ENCODE assay signal across 23 mouse cellular contexts in the genomic region with DNA sequence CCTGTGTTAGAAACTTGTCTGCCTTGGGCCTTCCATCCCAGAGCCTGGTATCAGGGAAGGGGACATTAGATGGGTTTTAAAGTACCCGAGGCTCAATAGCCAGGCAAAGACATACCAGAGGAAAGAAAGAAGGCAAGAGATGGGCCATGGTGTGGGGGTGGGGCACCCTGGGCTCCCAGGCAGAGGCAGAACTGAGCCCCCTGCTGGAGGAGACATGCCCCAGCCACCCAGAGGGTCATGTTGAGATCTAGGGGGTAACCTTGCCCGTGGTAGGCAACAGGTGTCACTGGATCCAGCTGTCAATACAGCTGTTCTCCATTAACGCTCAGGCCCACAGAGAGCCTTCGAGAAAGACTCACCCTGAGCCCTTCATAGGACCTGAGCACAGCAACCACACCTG. TPM values are rescaled to one million over a fixed set of nuclear protein-coding genes. Genes with fewer than 3 reads are reported as not detected.
A peak's percentile ranks its signal among the peaks of the same experiment; 100 is the strongest.
DNase-seq lines count a peak whose midpoint lies in the region; ATAC-seq and TF ChIP-seq lines count a peak whose summit lies in the region.
"Had no signal": no experiment of that assay in that cellular context is flagged by ENCODE, and none has a peak within 500 bp of the region (broad histone marks: within the 10 kb centered on the region; RNA-seq: fewer than 3 reads in every experiment).

No protein-coding gene starts in this region.

- no peak overlapping the region for H3K4me3 ChIP-seq in intestine, postnatal 0 days (ENCODE audit: low read depth, low read length)
- H3K4me3 ChIP-seq in intestine, embryonic 16.5 days (ENCODE audit: low read length): no peak overlapping the region
- no peak overlapping the region for H3K4me3 ChIP-seq in lung, postnatal 0 days (ENCODE audit: low read depth, low read length)
- H3K4me3 ChIP-seq: erythroblast, embryonic 14.5 days; limb, embryonic 10.5 days; liver, embryonic 13.5 days had no signal

- no peaks in the 10 kb centered on the region for H3K36me3 ChIP-seq in intestine, postnatal 0 days (ENCODE audit: control insufficient read depth, insufficient read depth)
- no peaks in the 10 kb centered on the region for H3K36me3 ChIP-seq in intestine, embryonic 16.5 days (ENCODE audit: control insufficient read depth, insufficient read depth, low read length)
- no peaks in the 10 kb centered on the region for H3K36me3 ChIP-seq in lung, postnatal 0 days (ENCODE audit: insufficient read depth, low read length)
- H3K36me3 ChIP-seq: liver, embryonic 13.5 days had no signal

- H3K27me3 ChIP-seq in intestine, postnatal 0 days (replicated peaks; ENCODE audit: control insufficient read depth, insufficient read depth, low read length): no peaks in the 10 kb centered on the region
- no peaks in the 10 kb centered on the region for H3K27me3 ChIP-seq in intestine, embryonic 16.5 days (replicated peaks; ENCODE audit: control insufficient read depth, insufficient read depth, low read length)
- no peaks in the 10 kb centered on the region for H3K27me3 ChIP-seq in lung, postnatal 0 days (replicated peaks; ENCODE audit: insufficient read depth, low read length)
- H3K27me3 ChIP-seq: liver, embryonic 13.5 days had no signal

- H3K9ac ChIP-seq in intestine, postnatal 0 days (ENCODE audit: low read depth, low read length): no peak overlapping the region
- no peak overlapping the region for H3K9ac ChIP-seq in intestine, embryonic 16.5 days (ENCODE audit: low read depth, low read length)
- no peak overlapping the region for H3K9ac ChIP-seq in lung, postnatal 0 days (replicated peaks; ENCODE audit: low read depth)
- H3K9ac ChIP-seq: liver, embryonic 13.5 days had no signal

- no peak for DNase-seq in lung, postnatal 0 days (ENCODE audit: low spot score)
- DNase-seq in lung, postnatal 25 days (ENCODE audit: low spot score): no peak
- peak; percentile 35 for DNase-seq in thymus, postnatal 4 days
- DNase-seq in thymus, postnatal 36 days: no peak
- no peak for DNase-seq in embryo, embryonic 10.5 days (ENCODE audit: low spot score)
- no peak for DNase-seq in retina, postnatal 1 day
- DNase-seq: adrenal gland, adult 2 months; cerebellum, adult 11 months; cerebellum, postnatal 25 days; heart, postnatal 36 days; kidney, adult 9 months; liver, embryonic 13.5 days; right cerebral cortex, postnatal 14 days had no signal

- no peak overlapping the region for H3K4me2 ChIP-seq in intestine, postnatal 0 days (replicated peaks; ENCODE audit: low read depth)
- H3K4me2 ChIP-seq in intestine, embryonic 16.5 days (ENCODE audit: low read depth, low read length): no peak overlapping the region
- H3K4me2 ChIP-seq in lung, postnatal 0 days (replicated peaks; ENCODE audit: low read depth, low read length): no peak overlapping the region
- H3K4me2 ChIP-seq: heart, embryonic 11.5 days; liver, embryonic 13.5 days had no signal

- TF ChIP-seq EP300 in lung, postnatal 0 days (IDR thresholded peaks at IDR 0.05): no peak

- ATAC-seq in intestine, postnatal 0 days: no peak
- ATAC-seq in intestine, embryonic 16.5 days: no peak
- ATAC-seq in lung, postnatal 0 days: no peak
- ATAC-seq: forebrain, embryonic 14.5 days had no signal

- 78% methylated on average over 4 of the region's 4 CpGs for WGBS in intestine, postnatal 0 days
- WGBS in intestine, embryonic 16.5 days: 80% methylated on average over 4 of the region's 4 CpGs
- 68% methylated on average over 4 of the region's 4 CpGs for WGBS in lung, postnatal 0 days

- no peaks in the 10 kb centered on the region for H3K4me1 ChIP-seq in intestine, postnatal 0 days (replicated peaks; ENCODE audit: control insufficient read depth, insufficient read depth, low read length)
- H3K4me1 ChIP-seq in intestine, embryonic 16.5 days (ENCODE audit: control insufficient read depth, insufficient read depth, low read length): peaks cover 24% of the 10 kb centered on the region
- no peaks in the 10 kb centered on the region for H3K4me1 ChIP-seq in lung, postnatal 0 days (ENCODE audit: insufficient read depth, low read depth, low read length)

- peak; percentile 42; the same call in 1 of the 2 replicates for TF ChIP-seq CTCF in intestine, postnatal 0 days (IDR thresholded peaks at IDR 0.05; ENCODE audit: low read depth)
- TF ChIP-seq CTCF in lung, postnatal 0 days (IDR thresholded peaks at IDR 0.05): peak; percentile 47

- no peaks in the 10 kb centered on the region for H3K9me3 ChIP-seq in intestine, postnatal 0 days (ENCODE audit: control insufficient read depth)
- H3K9me3 ChIP-seq in intestine, embryonic 16.5 days (ENCODE audit: control insufficient read depth, low read length): no peaks in the 10 kb centered on the region
- no peaks in the 10 kb centered on the region for H3K9me3 ChIP-seq in lung, postnatal 0 days (ENCODE audit: low read length)
- H3K9me3 ChIP-seq: limb, embryonic 10.5 days; liver, embryonic 13.5 days had no signal

- no peak overlapping the region for H3K27ac ChIP-seq in intestine, postnatal 0 days (ENCODE audit: low read depth, low read length)
- no peak overlapping the region for H3K27ac ChIP-seq in intestine, embryonic 16.5 days (ENCODE audit: low read length)
- H3K27ac ChIP-seq in lung, postnatal 0 days (ENCODE audit: low read length): no peak overlapping the region
- H3K27ac ChIP-seq: limb, embryonic 10.5 days; liver, embryonic 13.5 days; macrophage had no signal

RNA-seq across cellular contexts. Expression of a gene that starts 22.8 kb away (rescaled TPM):
- polyA plus RNA-seq in intestine, postnatal 0 days (2015; fragmentation: Nextera tagmentation; extraction: Ambion mirVana): 1.7 and 2.4 TPM in 2 replicates
- 2.2 and 2.9 TPM in 2 replicates for polyA plus RNA-seq in intestine, embryonic 16.5 days (2015; fragmentation: Nextera tagmentation; extraction: Ambion mirVana)
- polyA plus RNA-seq in lung, postnatal 0 days (2015; fragmentation: Nextera tagmentation; extraction: Ambion mirVana): 2.2 TPM in 2 replicates

RNA-seq across cellular contexts. Expression of a gene that starts 42.6 kb away (rescaled TPM):
- polyA plus RNA-seq in intestine, postnatal 0 days (2015; fragmentation: Nextera tagmentation; extraction: Ambion mirVana): not detected in 2 replicates
- not detected in 2 replicates for polyA plus RNA-seq in intestine, embryonic 16.5 days (2015; fragmentation: Nextera tagmentation; extraction: Ambion mirVana)
- 8.8 and 8.9 TPM in 2 replicates for polyA plus RNA-seq in lung, postnatal 0 days (2015; fragmentation: Nextera tagmentation; extraction: Ambion mirVana)
- polyA plus RNA-seq: adrenal gland, adult 2 months; embryonic facial prominence, embryonic 11.5 days; erythroblast, embryonic 14.5 days; forebrain, embryonic 14.5 days; heart, embryonic 11.5 days; limb, embryonic 10.5 days; liver, embryonic 13.5 days; macrophage; neural tube, embryonic 11.5 days; stomach, embryonic 16.5 days had no signal

RNA-seq across cellular contexts. Expression of a gene that starts 47.0 kb away (rescaled TPM):
- polyA plus RNA-seq in intestine, postnatal 0 days (2015; fragmentation: Nextera tagmentation; extraction: Ambion mirVana): 1.5 TPM in 2 replicates
- polyA plus RNA-seq in intestine, embryonic 16.5 days (2015; fragmentation: Nextera tagmentation; extraction: Ambion mirVana): 5.2 and 5.5 TPM in 2 replicates
- 4.7 and 6.1 TPM in 2 replicates for polyA plus RNA-seq in lung, postnatal 0 days (2015; fragmentation: Nextera tagmentation; extraction: Ambion mirVana)
- polyA plus RNA-seq: erythroblast, embryonic 14.5 days had no signal
